Mouse (Mus musculus) heart, adult 2 months (tissue): ENCODE results near the gene Gm1330. TPM values are rescaled to one million over a fixed set of nuclear protein-coding genes. Genes with fewer than 3 reads are reported as not detected.
"Not testable (repeated sequence)": the region's sequence is repeated elsewhere in the genome, so short reads cannot be mapped to it uniquely, and the experiment has no call there.

Experiments
- DNase-seq, 2 experiments: peaks; one replicate each; pipeline ENCODE4 v3.0.0; 2021
- H3K27ac ChIP-seq: fragments of 200-600 bp; 2 replicates; pipeline ENCODE4 v1.8.1; 2022
- H3K27me3 ChIP-seq: fragments of 200-500 bp; 2 replicates; pipeline ENCODE4 v1.6.1; 2012; ENCODE audit warnings: mild to moderate bottlenecking, low read length, inconsistent platforms, mixed read lengths; ENCODE audit not compliant: control insufficient read depth, insufficient read depth
- H3K36me3 ChIP-seq: fragments of 200-500 bp; 2 replicates; pipeline ENCODE4 v1.6.1; 2012; ENCODE audit warnings: low read length, inconsistent platforms; ENCODE audit not compliant: control insufficient read depth, insufficient read depth
- H3K4me1 ChIP-seq: fragments of 200-500 bp; 2 replicates; pipeline ENCODE4 v1.6.1; 2011; ENCODE audit warnings: low read length; ENCODE audit not compliant: control insufficient read depth, insufficient read depth
- H3K4me3 ChIP-seq: fragments of 200-600 bp; 2 replicates; pipeline ENCODE4 v1.8.1; 2022
- H3K79me2 ChIP-seq: fragments of 200-500 bp; replicated peaks from 2 replicates; pipeline ENCODE4 v1.6.1; 2012; ENCODE audit warnings: mild to moderate bottlenecking, inconsistent platforms, low read length, moderate library complexity, mixed read lengths; ENCODE audit not compliant: control insufficient read depth, insufficient read depth
- H3K9ac ChIP-seq: fragments of 200-500 bp; 2 replicates; pipeline ENCODE4 v1.6.1; 2012; ENCODE audit warnings: low read depth, mild to moderate bottlenecking, control low read depth, inconsistent platforms, low read length, mixed read lengths
- CTCF ChIP-seq: fragments of 200-600 bp; IDR thresholded peaks from 2 replicates; pipeline ENCODE4 v1.8.1; 2022; ENCODE audit warnings: antibody characterized with exemption, mild to moderate bottlenecking, moderate library complexity
- EP300 ChIP-seq: fragments of 200-500 bp; IDR thresholded peaks from 2 replicates; pipeline ENCODE4 v1.6.1; 2011; ENCODE audit warnings: low read depth, low read length, control low read depth; ENCODE audit not compliant: insufficient read depth
- POLR2A ChIP-seq: fragments of 200-500 bp; IDR thresholded peaks from 2 replicates; pipeline ENCODE4 v1.6.1; 2011; ENCODE audit warnings: mild to moderate bottlenecking, low read depth, low read length, control low read depth; ENCODE audit not compliant: insufficient read depth
- WGBS: fragments of 180-500 bp; shearing (Covaris S2); methylation state at CpG from one replicate; pipeline ENCODE4 v1.1.7; 2018; 5-methylcytosine and 5-hydroxymethylcytosine counted together
- intact Hi-C: fragments of 180-260 bp; cut with DNase I; formaldehyde crosslinking; loops from one replicate; pipeline ENCODE4 v1.15.1; 2025
- long read RNA-seq: library from polyadenylated mRNA; stranded (forward); transcript quantifications from one replicate; pipeline ENCODE4 v2.0.0, GENCODE M21; 2021
- polyA plus RNA-seq: library from polyadenylated mRNA; depleted of rRNA; stranded (reverse); fragments of >200 nt; gene quantifications from 2 replicates; pipeline ENCODE4 v1.2.3, GENCODE M21; 2012; rRNA removed
- total RNA-seq, 2 experiments: library from RNA; stranded (reverse); gene quantifications; 2 replicates each; pipeline ENCODE4 v1.2.3; 2021

The Gm1330 gene
- total RNA-seq (not detected), polyA plus RNA-seq (not detected in 2 replicates)
- long read RNA-seq, result 0 reads

DNA sequence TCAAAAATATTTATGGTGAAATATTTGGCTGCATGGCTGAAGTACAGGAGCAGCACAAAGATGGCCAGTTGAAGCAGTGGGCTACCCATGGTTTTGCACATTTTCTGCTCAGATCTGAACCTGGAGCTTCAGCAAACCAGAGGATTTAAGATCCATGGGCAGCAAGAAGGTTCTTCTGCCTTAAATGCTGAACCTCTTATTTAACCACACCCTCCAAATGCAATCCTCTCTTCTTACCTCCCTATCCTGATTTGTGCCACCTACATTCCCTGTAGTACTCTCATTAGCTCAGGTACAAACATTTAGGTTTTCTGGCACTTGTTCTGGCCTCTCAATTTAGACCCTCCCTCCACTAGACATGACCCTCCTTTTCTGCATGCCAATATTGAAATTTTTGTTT is at the start of gene Gm1330:
Gene Gm1330, minus strand, starts transcription at position 101 of the 400 bp plus-strand sequence.
- no peaks in the 10 kb centered on the region for H3K27me3 ChIP-seq
- TF ChIP-seq POLR2A (no peak), EP300 (no peak), CTCF (no peak)
- H3K4me1 ChIP-seq, result no peaks in the 10 kb centered on the region
- no peak for DNase-seq
- H3K9ac ChIP-seq, result no peak within 1 kb of the TSS
- H3K79me2 ChIP-seq, result no peaks in the 10 kb centered on the region
- no peak within 1 kb of the TSS for H3K27ac ChIP-seq
- H3K36me3 ChIP-seq, result no peaks in the 10 kb centered on the region
- intact Hi-C loops, result loop anchor here (5.0 kb wide), 1 partner anchor 71 kb away; no protein-coding TSS in a partner anchor
- no peak within 1 kb of the TSS for H3K4me3 ChIP-seq

DNA sequence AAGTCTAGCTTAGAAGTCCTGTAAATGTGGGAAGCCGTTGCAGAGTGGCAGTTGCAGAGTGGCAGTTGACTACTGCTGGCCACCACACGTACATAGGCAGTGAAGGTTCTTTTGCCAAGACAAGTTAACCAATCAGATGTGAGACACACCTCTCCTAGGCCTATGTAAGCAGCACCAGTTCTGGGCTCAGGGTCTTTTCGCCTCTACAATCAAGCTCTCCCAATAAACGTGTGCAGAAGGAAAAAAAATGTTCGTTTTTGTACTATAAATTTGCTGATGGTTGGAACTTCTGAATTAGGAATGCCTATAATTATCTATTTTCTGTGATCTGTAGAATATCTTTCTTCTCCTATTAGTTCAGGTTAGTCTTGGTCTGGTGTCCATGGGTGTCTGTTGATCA is 14.1 kb upstream of the Gm1330 start, which contains the start of gene Gm10750:
Gene Gm10750, minus strand, starts transcription at position 101 of the 400 bp plus-strand sequence.
- H3K36me3 ChIP-seq, DNase-seq, intact Hi-C loops, H3K9ac ChIP-seq, H3K79me2 ChIP-seq, H3K27ac ChIP-seq, H3K4me1 ChIP-seq, H3K27me3 ChIP-seq, H3K4me3 ChIP-seq: not testable (repeated sequence)
- WGBS, result 59% methylated on average over 5 of the region's 5 CpGs

DNA sequence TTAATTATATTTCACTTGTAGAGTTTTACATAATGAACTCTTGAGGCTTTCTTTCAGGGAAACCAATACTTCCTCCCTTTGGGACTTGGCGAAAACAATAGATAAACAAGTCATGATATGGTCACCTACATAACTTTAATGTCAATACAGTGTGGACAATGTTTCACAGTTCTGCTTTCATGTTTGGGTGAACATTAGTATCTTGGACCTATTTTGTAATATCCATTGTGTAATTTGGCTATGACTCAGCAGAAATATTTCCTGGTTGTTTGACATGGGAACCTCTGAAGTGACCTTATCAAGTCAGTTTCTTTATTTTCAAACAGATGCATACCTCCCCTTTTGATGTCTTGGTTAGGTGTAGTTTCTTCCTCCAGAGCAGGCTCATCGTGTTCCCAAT is 1.8 kb upstream of the Gm1330 start:
- no peak for TF ChIP-seq CTCF
- no peak for TF ChIP-seq POLR2A
- no peak for TF ChIP-seq EP300
- H3K79me2 ChIP-seq, result no peaks in the 10 kb centered on the region
- no peaks in the 10 kb centered on the region for H3K36me3 ChIP-seq
- no peak overlapping the region for H3K4me3 ChIP-seq
- WGBS, result 57% methylated on average over 2 of the region's 2 CpGs
- no peak overlapping the region for H3K27ac ChIP-seq
- H3K27me3 ChIP-seq, result no peaks in the 10 kb centered on the region
- intact Hi-C loops, result loop anchor here (5.0 kb wide), 1 partner anchor 73 kb away; no protein-coding TSS in a partner anchor
- DNase-seq, result no peak
- H3K9ac ChIP-seq, result no peak overlapping the region
- H3K4me1 ChIP-seq, result no peaks in the 10 kb centered on the region

DNA sequence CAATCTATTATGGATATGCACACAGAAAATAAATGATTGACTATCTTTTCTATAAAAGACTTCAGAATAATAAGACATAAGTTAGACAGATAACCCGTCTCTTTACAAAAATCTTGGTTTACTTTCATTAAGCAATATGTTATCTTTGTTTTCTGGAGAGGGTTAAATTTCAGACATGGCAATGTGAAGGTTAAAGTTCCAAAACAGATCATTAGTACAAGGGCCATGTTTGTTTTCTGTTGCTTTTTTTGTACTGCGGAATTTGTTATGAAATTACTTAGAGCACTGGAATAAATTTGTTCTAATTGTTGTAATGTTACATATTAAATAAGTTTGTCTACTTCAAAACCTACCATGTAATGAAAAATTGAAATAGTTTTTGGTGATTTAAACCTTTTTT is 7.9 kb downstream of the Gm1330 start:
- DNase-seq, result no peak
- TF ChIP-seq EP300, result no peak
- TF ChIP-seq POLR2A, result no peak
- no peak for TF ChIP-seq CTCF
- Histone ChIP-seq H3K79me2 (no peaks in the 10 kb centered on the region), H3K27ac (no peak overlapping the region), H3K4me1 (no peaks in the 10 kb centered on the region), H3K4me3 (no peak overlapping the region), H3K27me3 (no peaks in the 10 kb centered on the region), H3K36me3 (no peaks in the 10 kb centered on the region), H3K9ac (no peak overlapping the region)
- WGBS, result 83% methylated on average over 2 of the region's 2 CpGs
- intact Hi-C loops, result no loop called here

Other genes with a start within 250 kb of the Gm1330 start
- gene Cst11, start 231.8 kb downstream of the Gm1330 start, total RNA-seq, result not detected
- gene Cst11, start 231.8 kb downstream of the Gm1330 start, polyA plus RNA-seq, result not detected in 2 replicates
- not detected for gene 8030411F24Rik, start 221.2 kb downstream of the Gm1330 start, total RNA-seq
- gene 8030411F24Rik, start 221.2 kb downstream of the Gm1330 start, polyA plus RNA-seq, result not detected in 2 replicates
- under 1 TPM in 1 of 2 experiments, not detected in 1; 0.50 TPM for gene Cst12, start 213.9 kb downstream of the Gm1330 start, total RNA-seq
- gene Cst12, start 213.9 kb downstream of the Gm1330 start, polyA plus RNA-seq, result 0.67 TPM in 1 of 2 replicates, not detected in the other
- not detected for gene Cst8, start 204.5 kb downstream of the Gm1330 start, total RNA-seq
- not detected in 2 replicates for gene Cst8, start 204.5 kb downstream of the Gm1330 start, polyA plus RNA-seq
- gene Cst13, start 183.2 kb downstream of the Gm1330 start, total RNA-seq, result not detected
- gene Cst13, start 183.2 kb downstream of the Gm1330 start, polyA plus RNA-seq, result not detected in 2 replicates
- gene Cst9, start 168.1 kb downstream of the Gm1330 start, total RNA-seq, result not detected
- 0.82 and 2.2 TPM in 2 replicates for gene Cst9, start 168.1 kb downstream of the Gm1330 start, polyA plus RNA-seq
- 1 to 10 TPM in 1 of 2 experiments, under 1 TPM in 1; 0.73 to 1.5 TPM for gene 9230104L09Rik, start 138.2 kb downstream of the Gm1330 start, total RNA-seq
- gene 9230104L09Rik, start 138.2 kb downstream of the Gm1330 start, polyA plus RNA-seq, result 0.70 and 0.80 TPM in 2 replicates
- gene Cst3, start 127.6 kb downstream of the Gm1330 start, total RNA-seq, result 1,000 to 10,000 TPM in 1 of 2 experiments, 100 to 1,000 TPM in 1; 956 to 1,050 TPM
- 1,635 and 1,968 TPM in 2 replicates for gene Cst3, start 127.6 kb downstream of the Gm1330 start, polyA plus RNA-seq
- not detected for gene Gm10750, start 14.0 kb upstream of the Gm1330 start, total RNA-seq
- gene Gm10750, start 14.0 kb upstream of the Gm1330 start, polyA plus RNA-seq, result not detected in 2 replicates